Mouse (Mus musculus) heart, postnatal 0 days (tissue): Measurements from ENCODE around the gene Trap1.

Experiments
- CTCF ChIP-seq: IDR thresholded peaks from 2 replicates; pipeline ENCODE4 v1.5.1; 2016; ENCODE audit warnings: antibody characterized with exemption, control low read depth, low read depth
- EP300 ChIP-seq: IDR thresholded peaks from 2 replicates; pipeline ENCODE4 v1.6.1; 2016; ENCODE audit warnings: antibody characterized with exemption, low read depth

- TF ChIP-seq CTCF, result no peak
- no peak for TF ChIP-seq EP300
Observed at GRCm38 (mm10) chr16:4026672-4027071, 51.0 kb downstream of the Trap1 start.
